32 mouse cellular contexts compared by ENCODE assay signal in the genomic region with DNA sequence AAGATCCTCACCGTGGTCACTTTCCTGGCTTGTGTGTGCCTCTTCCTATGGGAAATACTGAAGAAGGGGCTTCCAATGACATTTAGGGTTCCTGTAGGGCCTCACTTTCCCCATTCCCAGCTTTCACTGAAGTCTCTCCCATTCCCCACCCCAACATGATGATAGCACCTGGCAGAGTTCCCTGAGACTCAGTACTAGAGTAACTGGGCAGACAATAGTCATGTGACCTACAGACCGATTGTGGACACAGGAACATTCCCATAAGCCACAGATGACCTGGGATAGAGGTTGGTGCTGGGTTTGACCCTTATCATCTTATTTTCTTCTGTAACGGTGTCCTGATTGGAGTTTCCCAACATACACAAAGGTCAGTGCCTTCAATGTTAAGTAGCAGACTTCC. TPM values are rescaled to one million over a fixed set of nuclear protein-coding genes. Genes with fewer than 3 reads are reported as not detected.
DNase-seq lines count a peak whose midpoint lies in the region; ATAC-seq and TF ChIP-seq lines count a peak whose summit lies in the region.
"Had no signal": no experiment of that assay in that cellular context is flagged by ENCODE, and none has a peak within 500 bp of the region (broad histone marks: within the 10 kb centered on the region; RNA-seq: fewer than 3 reads in every experiment).

No protein-coding gene starts in this region.

- no peak overlapping the region for H3K4me2 ChIP-seq in heart, embryonic 13.5 days
- no peak overlapping the region for H3K4me2 ChIP-seq in stomach, embryonic 14.5 days (replicated peaks; ENCODE audit: low read depth, low read length)
- H3K4me2 ChIP-seq in stomach, postnatal 0 days (replicated peaks; ENCODE audit: low read depth) = no peak overlapping the region
- H3K4me2 ChIP-seq: embryonic facial prominence, embryonic 13.5 days; hindbrain, embryonic 12.5 days; limb, embryonic 13.5 days; liver, embryonic 11.5 days; lung, embryonic 15.5 days; neural tube, embryonic 13.5 days had no signal

- no peaks in the 10 kb centered on the region for H3K79me2 ChIP-seq in heart, adult 2 months (replicated peaks; ENCODE audit: control insufficient read depth, insufficient read depth, low read length)

- no peak for ATAC-seq in heart, embryonic 13.5 days (ENCODE audit: extremely low read depth, insufficient number of reproducible peaks, low FRiP score, low TSS enrichment)
- ATAC-seq in stomach, embryonic 14.5 days (ENCODE audit: insufficient number of reproducible peaks, insufficient read depth, low FRiP score, low read depth) = no peak
- ATAC-seq in stomach, postnatal 0 days (ENCODE audit: low FRiP score, low TSS enrichment) = no peak
- ATAC-seq: forebrain, embryonic 16.5 days; intestine, postnatal 0 days had no signal

- TF ChIP-seq EP300 in heart, adult 2 months (IDR thresholded peaks at IDR 0.05; ENCODE audit: insufficient read depth, low read depth, low read length) = no peak
- TF ChIP-seq EP300 in stomach, postnatal 0 days (optimal IDR thresholded peaks at IDR 0.05) = no peak

- H3K4me1 ChIP-seq in heart, embryonic 13.5 days = peaks cover 54% of the 10 kb centered on the region
- H3K4me1 ChIP-seq in heart, adult 2 months (ENCODE audit: control insufficient read depth, insufficient read depth, low read length) = no peaks in the 10 kb centered on the region; the same call in none of the 2 replicates
- peaks cover 8% of the 10 kb centered on the region for H3K4me1 ChIP-seq in stomach, embryonic 14.5 days (ENCODE audit: control insufficient read depth, insufficient read depth, low read length)
- no peaks in the 10 kb centered on the region for H3K4me1 ChIP-seq in stomach, postnatal 0 days (replicated peaks; ENCODE audit: control insufficient read depth, insufficient read depth)

- no peak overlapping the region for H3K9ac ChIP-seq in heart, embryonic 13.5 days
- no peak overlapping the region for H3K9ac ChIP-seq in heart, adult 2 months (ENCODE audit: low read depth, low read length)
- no peak overlapping the region for H3K9ac ChIP-seq in stomach, embryonic 14.5 days (replicated peaks; ENCODE audit: low read depth, low read length)
- no peak overlapping the region for H3K9ac ChIP-seq in stomach, postnatal 0 days (ENCODE audit: low read length)
- H3K9ac ChIP-seq: embryonic facial prominence, embryonic 13.5 days; hindbrain, embryonic 12.5 days; limb, embryonic 13.5 days; lung, embryonic 15.5 days; neural tube, embryonic 13.5 days had no signal

- no peak overlapping the region for H3K4me3 ChIP-seq in heart, embryonic 13.5 days
- no peak overlapping the region for H3K4me3 ChIP-seq in heart, adult 2 months
- no peak overlapping the region for H3K4me3 ChIP-seq in stomach, embryonic 14.5 days (ENCODE audit: low read depth, low read length)
- no peak overlapping the region for H3K4me3 ChIP-seq in stomach, postnatal 0 days (ENCODE audit: low read depth, low read length)
- H3K4me3 ChIP-seq: embryonic facial prominence, embryonic 13.5 days; erythroblast, embryonic 14.5 days; gastrocnemius, adult 2 months; hindbrain, embryonic 12.5 days; layer of hippocampus, adult 2 months; left cerebral cortex, adult 2 months; limb, embryonic 13.5 days; lung, embryonic 15.5 days; midbrain, embryonic 10.5 days; neural tube, embryonic 13.5 days had no signal

- no peak for TF ChIP-seq POLR2A in heart, adult 2 months (IDR thresholded peaks at IDR 0.05; ENCODE audit: insufficient read depth, low read depth, low read length)

- peak overlapping the region; percentile 33; the same call in 1 of the 2 replicates for H3K27ac ChIP-seq in heart, embryonic 13.5 days (replicated peaks)
- H3K27ac ChIP-seq in heart, adult 2 months = no peak overlapping the region
- peak overlapping the region; percentile 16; the same call in 1 of the 2 replicates for H3K27ac ChIP-seq in stomach, embryonic 14.5 days (ENCODE audit: low read length)
- no peak overlapping the region for H3K27ac ChIP-seq in stomach, postnatal 0 days (replicated peaks)
- H3K27ac ChIP-seq: embryonic facial prominence, embryonic 13.5 days; hindbrain, embryonic 12.5 days; layer of hippocampus, adult 2 months; left cerebral cortex, adult 2 months; limb, embryonic 13.5 days; lung, embryonic 15.5 days; midbrain, embryonic 10.5 days; neural tube, embryonic 13.5 days had no signal

- intact Hi-C loops in heart, adult 2 months (cut with DNase I) = no loop called here

- no peaks in the 10 kb centered on the region for H3K9me3 ChIP-seq in heart, embryonic 13.5 days
- no peaks in the 10 kb centered on the region for H3K9me3 ChIP-seq in stomach, embryonic 14.5 days (ENCODE audit: control insufficient read depth, low read depth, low read length)
- no peaks in the 10 kb centered on the region for H3K9me3 ChIP-seq in stomach, postnatal 0 days (ENCODE audit: control insufficient read depth, low read length)
- H3K9me3 ChIP-seq: embryonic facial prominence, embryonic 13.5 days; G1E; hindbrain, embryonic 12.5 days; limb, embryonic 13.5 days; lung, embryonic 15.5 days; midbrain, embryonic 10.5 days; neural tube, embryonic 13.5 days had no signal

- no peaks in the 10 kb centered on the region for H3K27me3 ChIP-seq in heart, embryonic 13.5 days (replicated peaks)
- H3K27me3 ChIP-seq in heart, adult 2 months (ENCODE audit: control insufficient read depth, insufficient read depth, low read length) = no peaks in the 10 kb centered on the region
- H3K27me3 ChIP-seq in stomach, embryonic 14.5 days (ENCODE audit: control insufficient read depth, insufficient read depth, low read length) = no peaks in the 10 kb centered on the region
- H3K27me3 ChIP-seq in stomach, postnatal 0 days (ENCODE audit: control insufficient read depth, insufficient read depth, low read length) = no peaks in the 10 kb centered on the region
- H3K27me3 ChIP-seq: embryonic facial prominence, embryonic 13.5 days; limb, embryonic 13.5 days; lung, embryonic 15.5 days had no signal

- DNase-seq in heart, adult 2 months = no peak
- no peak for DNase-seq in stomach, postnatal 0 days (ENCODE audit: low spot score)
- peak; percentile 68 for DNase-seq in adipocyte (ENCODE audit: low spot score)
- DNase-seq in cerebellum, postnatal 14 days = no peak
- DNase-seq: adrenal gland, postnatal 25 days; cerebellum, adult 11-12 months; cerebellum, adult 9-11 months; gastrocnemius, adult 2 months had no signal

- WGBS in heart, embryonic 13.5 days = 57% methylated on average over 3 of the region's 3 CpGs
- WGBS in heart, adult 2 months = 60% methylated on average over 3 of the region's 3 CpGs
- 83% methylated on average over 3 of the region's 3 CpGs for WGBS in stomach, embryonic 14.5 days
- 85% methylated on average over 3 of the region's 3 CpGs for WGBS in stomach, postnatal 0 days

- no peak for TF ChIP-seq CTCF in heart, adult 2 months (IDR thresholded peaks at IDR 0.05)
- no peak for TF ChIP-seq CTCF in stomach, postnatal 0 days (IDR thresholded peaks at IDR 0.05; ENCODE audit: low read depth)

- H3K36me3 ChIP-seq in heart, embryonic 13.5 days = no peaks in the 10 kb centered on the region
- no peaks in the 10 kb centered on the region; the same call in 1 of the 2 replicates for H3K36me3 ChIP-seq in heart, adult 2 months (ENCODE audit: control insufficient read depth, insufficient read depth, low read length)
- H3K36me3 ChIP-seq in stomach, embryonic 14.5 days (ENCODE audit: control insufficient read depth, insufficient read depth, low read length) = no peaks in the 10 kb centered on the region
- H3K36me3 ChIP-seq in stomach, postnatal 0 days (ENCODE audit: control insufficient read depth, insufficient read depth, low read length) = no peaks in the 10 kb centered on the region
- H3K36me3 ChIP-seq: embryonic facial prominence, embryonic 13.5 days; G1E; hindbrain, embryonic 12.5 days; limb, embryonic 13.5 days; lung, embryonic 15.5 days; midbrain, embryonic 10.5 days; neural tube, embryonic 13.5 days had no signal

RNA-seq across cellular contexts. Expression of gene Ppfibp1, which starts 4.1 kb away (rescaled TPM):
- polyA plus RNA-seq in heart, embryonic 13.5 days (2015; fragmentation: Nextera tagmentation; extraction: Ambion mirVana) = 47.0 and 48.6 TPM in 2 replicates
- 100 to 1,000 TPM; 102 to 128 TPM for total RNA-seq in heart, adult 2 months (2021)
- 15.4 and 33.7 TPM in 2 replicates for polyA plus RNA-seq in heart, adult 2 months (2012; rRNA removed)
- polyA plus RNA-seq in stomach, embryonic 14.5 days (2014; fragmentation: Nextera tagmentation; extraction: Ambion mirVana) = 41.9 and 52.1 TPM in 2 replicates
- 26.1 and 29.8 TPM in 2 replicates for polyA plus RNA-seq in stomach, postnatal 0 days (2015; fragmentation: Nextera tagmentation; extraction: Ambion mirVana)
- polyA plus RNA-seq: erythroblast, embryonic 14.5 days had no signal

RNA-seq across cellular contexts. Expression of gene Smco2, which starts 34.3 kb away (rescaled TPM):
- polyA plus RNA-seq in heart, embryonic 13.5 days (2015; fragmentation: Nextera tagmentation; extraction: Ambion mirVana) = not detected in 2 replicates
- total RNA-seq in heart, adult 2 months (2021) = 1 to 10 TPM; 2.0 TPM
- polyA plus RNA-seq in heart, adult 2 months (2012; rRNA removed) = 0.47 and 0.76 TPM in 2 replicates
- polyA plus RNA-seq in stomach, embryonic 14.5 days (2014; fragmentation: Nextera tagmentation; extraction: Ambion mirVana) = not detected in 2 replicates
- not detected in 2 replicates for polyA plus RNA-seq in stomach, postnatal 0 days (2015; fragmentation: Nextera tagmentation; extraction: Ambion mirVana)
- total RNA-seq: adrenal gland, adult 18-20 months; adrenal gland, postnatal 25 days; common myeloid progenitor, adult 5-6 weeks; gastrocnemius, adult 2 months; layer of hippocampus, adult 2 months; layer of hippocampus, postnatal 14 days; left cerebral cortex, adult 2 months; left cerebral cortex, postnatal 36 days; megakaryocyte progenitor cell, adult 5-6 weeks; midbrain, postnatal 0 days had no signal
- polyA plus RNA-seq: embryonic facial prominence, embryonic 13.5 days; erythroblast, embryonic 14.5 days; forebrain, embryonic 11.5 days; forebrain, embryonic 16.5 days; G1E; hindbrain, embryonic 12.5 days; intestine, postnatal 0 days; kidney, embryonic 16.5 days; limb, embryonic 13.5 days; liver, embryonic 11.5 days; liver, embryonic 16.5 days; lung, embryonic 15.5 days; midbrain, embryonic 10.5 days; midbrain, postnatal 0 days; neural tube, embryonic 13.5 days had no signal

Comparison
In these comparisons a context has a peak if more than half of its experiments do, and no peak if none do; other contexts are left out.
1. H3K27ac ChIP-seq: peak in heart, embryonic 13.5 days (single experiment) and stomach, embryonic 14.5 days (single experiment); none in heart, adult 2 months (single experiment) and stomach, postnatal 0 days (single experiment).